Mouse (Mus musculus): ENCODE measurements around the gene Spindoc. TPM values are rescaled to one million over a fixed set of nuclear protein-coding genes. Genes with fewer than 3 reads are reported as not detected.

The Spindoc gene
- polyA plus RNA-seq, 1 experiment: 43.8 TPM

GRCm38 (mm10) chr19:7352809-7353495, 29.8 kb downstream of the Spindoc start:
- no peak overlapping the region for H3K27ac ChIP-seq (ENCODE audit: insufficient read depth, low read length)
- H3K36me3 ChIP-seq (ENCODE audit: control insufficient read depth, insufficient read depth, low read length, poor library complexity, severe bottlenecking): no peaks in the 10 kb centered on the region
- H3K4me3 ChIP-seq (ENCODE audit: low read depth, low read length): no peak overlapping the region
- H3K4me1 ChIP-seq (ENCODE audit: control insufficient read depth, insufficient read depth, low read length): no peaks in the 10 kb centered on the region
- no peaks in the 10 kb centered on the region for H3K27me3 ChIP-seq (ENCODE audit: control insufficient read depth, insufficient read depth, low read length, poor library complexity, severe bottlenecking)
- no peaks in the 10 kb centered on the region for H3K9me3 ChIP-seq (replicated peaks; ENCODE audit: control insufficient read depth, insufficient read depth, low read length, poor library complexity, severe bottlenecking)
- no peak overlapping the region for H3K9ac ChIP-seq (ENCODE audit: low read depth, poor library complexity, severe bottlenecking)
- TF ChIP-seq POLR2A (IDR thresholded peaks at IDR 0.05; ENCODE audit: insufficient read depth, low read length) (no peak), EP300 (IDR thresholded peaks at IDR 0.05; ENCODE audit: insufficient read depth, low read depth, low read length) (no peak), CTCF (IDR thresholded peaks at IDR 0.05; ENCODE audit: low read depth, low read length) (no peak)

GRCm38 (mm10) chr19:7349993-7350392, 32.8 kb downstream of the Spindoc start:
- Histone ChIP-seq H3K27me3 (ENCODE audit: control insufficient read depth, insufficient read depth, low read length, poor library complexity, severe bottlenecking) (no peaks in the 10 kb centered on the region), H3K36me3 (ENCODE audit: control insufficient read depth, insufficient read depth, low read length, poor library complexity, severe bottlenecking) (no peaks in the 10 kb centered on the region), H3K9ac (ENCODE audit: low read depth, poor library complexity, severe bottlenecking) (no peak overlapping the region), H3K4me3 (ENCODE audit: low read depth, low read length) (no peak overlapping the region), H3K4me1 (ENCODE audit: control insufficient read depth, insufficient read depth, low read length) (no peaks in the 10 kb centered on the region), H3K27ac (ENCODE audit: insufficient read depth, low read length) (no peak overlapping the region), H3K9me3 (replicated peaks; ENCODE audit: control insufficient read depth, insufficient read depth, low read length, poor library complexity, severe bottlenecking) (no peaks in the 10 kb centered on the region)
- TF ChIP-seq EP300 (IDR thresholded peaks at IDR 0.05; ENCODE audit: insufficient read depth, low read depth, low read length): no peak
- TF ChIP-seq CTCF (IDR thresholded peaks at IDR 0.05; ENCODE audit: low read depth, low read length): no peak

DNA sequence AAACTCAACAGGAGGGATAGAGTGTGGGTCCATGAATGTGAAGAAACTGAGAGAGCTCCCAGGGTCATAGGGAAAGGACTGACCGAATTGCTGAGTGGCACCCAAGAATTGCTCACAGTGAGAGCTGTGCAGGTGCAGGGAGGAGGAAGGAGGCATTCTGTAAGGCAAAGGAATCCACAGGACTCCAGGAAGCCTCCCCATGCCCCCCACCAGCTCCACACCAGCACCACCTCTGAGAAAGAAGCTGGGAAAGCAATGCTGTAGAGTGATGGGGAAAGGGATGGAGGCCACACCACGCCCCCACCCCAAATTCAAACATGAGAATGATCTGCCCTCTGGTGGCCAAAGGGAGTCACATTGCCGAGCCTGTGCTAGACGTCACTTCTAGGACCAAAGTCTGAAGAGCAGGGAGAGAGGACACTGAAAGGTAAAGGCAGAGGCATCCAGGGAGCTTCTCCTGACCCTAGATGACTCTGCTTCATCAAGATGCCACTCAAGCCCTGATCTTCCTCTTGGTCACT, 37.5 kb downstream of the Spindoc start:
- TF ChIP-seq POLR2A (IDR thresholded peaks at IDR 0.05; ENCODE audit: insufficient read depth, low read length) (no peak), EP300 (IDR thresholded peaks at IDR 0.05; ENCODE audit: insufficient read depth, low read depth, low read length) (0 out of 2 replicates have a peak, but pooled peaks have one; percentile 19), CTCF (IDR thresholded peaks at IDR 0.05; ENCODE audit: low read depth, low read length) (peak; percentile 93)
- Histone ChIP-seq H3K4me3 (ENCODE audit: low read depth, low read length) (no peak overlapping the region), H3K9me3 (replicated peaks; ENCODE audit: control insufficient read depth, insufficient read depth, low read length, poor library complexity, severe bottlenecking) (no peaks in the 10 kb centered on the region), H3K9ac (ENCODE audit: low read depth, poor library complexity, severe bottlenecking) (no peak overlapping the region), H3K27ac (ENCODE audit: insufficient read depth, low read length) (no peak overlapping the region), H3K4me1 (ENCODE audit: control insufficient read depth, insufficient read depth, low read length) (no peaks in the 10 kb centered on the region), H3K36me3 (ENCODE audit: control insufficient read depth, insufficient read depth, low read length, poor library complexity, severe bottlenecking) (no peaks in the 10 kb centered on the region), H3K27me3 (ENCODE audit: control insufficient read depth, insufficient read depth, low read length, poor library complexity, severe bottlenecking) (no peaks in the 10 kb centered on the region)

- Histone ChIP-seq H3K9me3 (replicated peaks; ENCODE audit: control insufficient read depth, insufficient read depth, low read length, poor library complexity, severe bottlenecking) (no peaks in the 10 kb centered on the region), H3K36me3 (ENCODE audit: control insufficient read depth, insufficient read depth, low read length, poor library complexity, severe bottlenecking) (no peaks in the 10 kb centered on the region), H3K4me1 (ENCODE audit: control insufficient read depth, insufficient read depth, low read length) (peaks cover 10% of the 10 kb centered on the region), H3K27ac (ENCODE audit: insufficient read depth, low read length) (no peak overlapping the region), H3K9ac (ENCODE audit: low read depth, poor library complexity, severe bottlenecking) (no peak overlapping the region), H3K4me3 (ENCODE audit: low read depth, low read length) (no peak overlapping the region), H3K27me3 (ENCODE audit: control insufficient read depth, insufficient read depth, low read length, poor library complexity, severe bottlenecking) (no peaks in the 10 kb centered on the region)
- TF ChIP-seq CTCF (IDR thresholded peaks at IDR 0.05; ENCODE audit: low read depth, low read length) (no peak), EP300 (IDR thresholded peaks at IDR 0.05; ENCODE audit: insufficient read depth, low read depth, low read length) (no peak), POLR2A (IDR thresholded peaks at IDR 0.05; ENCODE audit: insufficient read depth, low read length) (no peak)
Observed at GRCm38 (mm10) chr19:7342646-7343045, 40.1 kb downstream of the Spindoc start.

DNA sequence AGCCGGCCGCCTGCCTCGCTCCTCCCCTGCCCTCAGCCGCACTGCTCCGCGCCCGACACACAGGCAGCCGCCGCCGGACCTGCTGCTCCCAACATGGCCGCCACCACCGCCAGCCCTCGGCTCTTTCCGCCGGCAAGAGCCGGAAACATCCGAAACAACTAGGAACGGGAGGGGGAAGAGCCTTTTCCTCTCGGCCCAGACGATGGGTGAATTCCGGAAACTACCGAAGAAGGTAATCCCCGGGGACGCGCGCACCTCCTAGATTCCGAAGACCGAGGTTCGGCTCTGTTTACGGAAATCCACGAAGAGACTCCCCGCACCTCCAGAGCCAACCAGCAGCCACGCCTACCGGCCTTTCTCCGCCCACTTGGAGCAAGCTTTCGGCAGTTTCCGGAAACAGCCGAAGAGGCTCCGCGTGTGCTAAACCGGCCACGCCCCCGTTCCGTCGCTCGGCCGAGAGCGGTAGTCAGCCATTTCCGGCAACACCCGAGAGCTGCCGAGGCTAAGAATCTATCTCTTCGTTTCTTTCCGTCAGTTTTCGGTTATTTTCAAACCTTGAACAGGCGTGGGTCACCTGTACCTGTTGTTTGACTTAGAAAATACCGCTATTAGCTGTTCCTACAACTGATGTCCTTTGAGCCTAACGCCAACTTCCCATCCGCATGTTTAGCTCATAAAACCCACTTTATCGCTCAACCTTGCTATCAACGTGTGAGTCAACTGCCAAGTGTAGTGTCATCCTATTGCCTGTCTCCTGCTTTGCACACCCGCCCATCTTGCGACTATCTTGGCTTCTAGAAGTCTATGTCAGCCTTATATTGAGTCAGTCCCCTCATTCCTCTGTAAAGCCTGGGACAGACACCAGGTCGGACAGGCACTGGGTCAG, 41.0 kb downstream of the Spindoc start, which contains the start of gene Mark2:
Gene Mark2 (minus strand): TSS at position 349 of the 886 bp plus-strand sequence.
- peak within 1 kb of the TSS; percentile 85 for H3K9ac ChIP-seq (ENCODE audit: low read depth, poor library complexity, severe bottlenecking)
- TF ChIP-seq CTCF (IDR thresholded peaks at IDR 0.05; ENCODE audit: low read depth, low read length) (no peak), POLR2A (IDR thresholded peaks at IDR 0.05; ENCODE audit: insufficient read depth, low read length) (peak; percentile 36), EP300 (IDR thresholded peaks at IDR 0.05; ENCODE audit: insufficient read depth, low read depth, low read length) (peak; percentile 44; the same call in 1 of the 2 replicates)
- H3K27ac ChIP-seq (ENCODE audit: insufficient read depth, low read length): peak within 1 kb of the TSS; percentile 59

More for the DNA sequence above, 41.0 kb downstream of the Spindoc start, which contains the start of gene Mark2:
- Histone ChIP-seq H3K27me3 (ENCODE audit: control insufficient read depth, insufficient read depth, low read length, poor library complexity, severe bottlenecking) (no peaks in the 10 kb centered on the region), H3K4me1 (ENCODE audit: control insufficient read depth, insufficient read depth, low read length) (peaks cover 10% of the 10 kb centered on the region), H3K36me3 (ENCODE audit: control insufficient read depth, insufficient read depth, low read length, poor library complexity, severe bottlenecking) (no peaks in the 10 kb centered on the region), H3K4me3 (ENCODE audit: low read depth, low read length) (peak within 1 kb of the TSS; percentile 92), H3K9me3 (replicated peaks; ENCODE audit: control insufficient read depth, insufficient read depth, low read length, poor library complexity, severe bottlenecking) (no peaks in the 10 kb centered on the region)
